In the genomic region with DNA sequence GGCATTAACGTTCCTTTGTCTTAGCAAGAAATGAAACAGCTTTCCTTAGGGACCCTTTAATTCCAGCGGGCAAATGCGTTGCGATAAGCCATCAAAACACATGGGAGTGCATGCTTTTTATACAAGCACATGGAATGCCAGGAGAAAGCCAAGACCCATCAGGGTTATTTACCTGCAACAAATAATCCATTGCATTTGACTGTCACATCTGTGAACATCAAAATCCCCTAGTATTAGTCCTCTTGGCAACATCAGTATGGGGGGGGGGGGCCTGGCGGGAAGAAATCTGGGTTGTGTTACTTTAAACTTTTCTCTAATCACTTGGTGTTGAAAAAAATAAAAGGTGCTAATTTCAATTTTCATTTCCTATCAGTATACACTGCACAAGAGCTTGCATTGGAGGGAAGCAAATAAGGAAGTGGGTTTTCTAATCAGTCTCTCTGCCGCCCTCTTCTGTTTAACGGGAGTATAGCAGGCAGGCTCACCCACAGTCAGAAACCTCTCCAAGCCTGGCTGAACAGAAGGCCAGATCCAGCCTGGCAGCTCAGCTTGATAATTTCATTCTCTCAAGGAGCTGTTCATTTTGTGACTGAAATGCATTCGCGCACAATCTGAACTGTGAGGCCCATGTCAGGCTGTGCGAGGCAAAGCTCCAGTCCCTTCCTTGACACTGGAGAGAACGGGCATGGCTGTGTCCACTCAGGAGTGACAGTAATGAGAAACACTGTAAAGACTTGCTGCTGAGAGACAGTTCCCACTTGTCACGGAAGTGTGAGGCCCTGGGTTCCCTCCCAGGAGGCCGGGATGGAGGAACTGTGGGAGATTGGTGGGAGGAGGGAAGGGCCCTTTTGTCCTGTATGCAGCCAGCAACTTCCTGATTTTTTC, we compare ENCODE assay signal across 8 mouse cellular contexts.
DNase-seq lines count a peak whose midpoint lies in the region; ATAC-seq and TF ChIP-seq lines count a peak whose summit lies in the region.

No protein-coding gene starts in this region.

- 35% methylated on average over 13 of the region's 13 CpGs for WGBS in heart, embryonic 13.5 days
- WGBS in kidney, postnatal 0 days: 27% methylated on average over 13 of the region's 13 CpGs
- 46% methylated on average over 13 of the region's 13 CpGs for WGBS in liver, embryonic 13.5 days (ENCODE audit: insufficient replicate concordance)
- 25% methylated on average over 13 of the region's 13 CpGs for WGBS in neural tube, embryonic 13.5 days

- peak; percentile 94 for TF ChIP-seq CTCF in E14TG2a.4 (conservative IDR thresholded peaks at IDR 0.05; ENCODE audit: low read length)
- TF ChIP-seq CTCF in brain, embryonic 14.5 days (IDR thresholded peaks at IDR 0.05; ENCODE audit: borderline replicate concordance, extremely low read depth, insufficient read depth, insufficient read length): peak; percentile 90
- TF ChIP-seq CTCF in kidney, postnatal 0 days (IDR thresholded peaks at IDR 0.05; ENCODE audit: low read depth): peak; percentile 88
- TF ChIP-seq CTCF in testis, adult 2 months (IDR thresholded peaks at IDR 0.05; ENCODE audit: control insufficient read depth, insufficient read depth, insufficient replicate concordance, low read depth, low read length): peak; percentile 67; the same call in 1 of the 2 replicates

- H3K9me3 ChIP-seq in E14TG2a.4 (ENCODE audit: low read length): peaks cover 4% of the 10 kb centered on the region; the same call in 1 of the 2 replicates
- no peaks in the 10 kb centered on the region for H3K9me3 ChIP-seq in heart, embryonic 13.5 days
- no peaks in the 10 kb centered on the region for H3K9me3 ChIP-seq in kidney, postnatal 0 days (replicated peaks; ENCODE audit: low read length)
- H3K9me3 ChIP-seq in liver, embryonic 13.5 days (replicated peaks): no peaks in the 10 kb centered on the region
- H3K9me3 ChIP-seq in neural tube, embryonic 13.5 days: no peaks in the 10 kb centered on the region

- H3K27ac ChIP-seq in heart, embryonic 13.5 days (replicated peaks): peak overlapping the region; percentile 53
- H3K27ac ChIP-seq in kidney, postnatal 0 days: no peak overlapping the region
- H3K27ac ChIP-seq in liver, embryonic 13.5 days: no peak overlapping the region
- H3K27ac ChIP-seq in neural tube, embryonic 13.5 days (replicated peaks): peak overlapping the region; percentile 81
- no peak overlapping the region for H3K27ac ChIP-seq in testis, adult 2 months (ENCODE audit: control insufficient read depth, insufficient read depth, low read depth, low read length)

- H3K4me3 ChIP-seq in E14TG2a.4 (replicated peaks; ENCODE audit: low read length): no peak overlapping the region
- no peak overlapping the region for H3K4me3 ChIP-seq in heart, embryonic 13.5 days
- H3K4me3 ChIP-seq in kidney, postnatal 0 days (replicated peaks; ENCODE audit: low read depth, low read length): no peak overlapping the region
- H3K4me3 ChIP-seq in liver, embryonic 13.5 days (replicated peaks): no peak overlapping the region
- no peak overlapping the region for H3K4me3 ChIP-seq in neural tube, embryonic 13.5 days
- no peak overlapping the region for H3K4me3 ChIP-seq in testis, adult 2 months (ENCODE audit: control insufficient read depth, low read depth, low read length)

- H3K4me2 ChIP-seq in heart, embryonic 13.5 days: no peak overlapping the region
- no peak overlapping the region for H3K4me2 ChIP-seq in kidney, postnatal 0 days (ENCODE audit: low read length)
- H3K4me2 ChIP-seq in liver, embryonic 13.5 days: no peak overlapping the region
- no peak overlapping the region for H3K4me2 ChIP-seq in neural tube, embryonic 13.5 days

- no peaks in the 10 kb centered on the region for H3K27me3 ChIP-seq in E14TG2a.4 (ENCODE audit: insufficient read depth, low read length)
- H3K27me3 ChIP-seq in heart, embryonic 13.5 days (replicated peaks): no peaks in the 10 kb centered on the region
- H3K27me3 ChIP-seq in kidney, postnatal 0 days (ENCODE audit: insufficient read depth, low read length): no peaks in the 10 kb centered on the region
- no peaks in the 10 kb centered on the region for H3K27me3 ChIP-seq in liver, embryonic 13.5 days
- H3K27me3 ChIP-seq in neural tube, embryonic 13.5 days: no peaks in the 10 kb centered on the region
- H3K27me3 ChIP-seq in testis, adult 2 months (ENCODE audit: control insufficient read depth, insufficient read depth, low read length): no peaks in the 10 kb centered on the region

- peak; percentile 39; the same call in 1 of the 2 replicates for ATAC-seq in erythroid progenitor cell, adult 5-6 weeks (replicated peaks; ENCODE audit: low FRiP score, poor library complexity, severe bottlenecking)
- ATAC-seq in heart, embryonic 13.5 days (ENCODE audit: extremely low read depth, insufficient number of reproducible peaks, low FRiP score, low TSS enrichment): no peak
- peak; percentile 44 for ATAC-seq in kidney, postnatal 0 days (replicated peaks; ENCODE audit: low FRiP score, low read depth)
- ATAC-seq in liver, embryonic 13.5 days (ENCODE audit: low read depth): no peak
- ATAC-seq in neural tube, embryonic 13.5 days (ENCODE audit: low read depth): peak; percentile 76

- DNase-seq in brain, embryonic 14.5 days (ENCODE audit: low read depth): peak; percentile 94
- DNase-seq in kidney, postnatal 0 days (ENCODE audit: low spot score): peak; percentile 91
- DNase-seq in liver, embryonic 13.5 days: peak; percentile 42

- H3K36me3 ChIP-seq in E14TG2a.4 (ENCODE audit: insufficient read depth, low read length): no peaks in the 10 kb centered on the region
- no peaks in the 10 kb centered on the region for H3K36me3 ChIP-seq in heart, embryonic 13.5 days
- H3K36me3 ChIP-seq in kidney, postnatal 0 days (ENCODE audit: insufficient read depth, low read length): no peaks in the 10 kb centered on the region
- H3K36me3 ChIP-seq in liver, embryonic 13.5 days: no peaks in the 10 kb centered on the region
- H3K36me3 ChIP-seq in neural tube, embryonic 13.5 days: no peaks in the 10 kb centered on the region
- no peaks in the 10 kb centered on the region for H3K36me3 ChIP-seq in testis, adult 2 months (ENCODE audit: control insufficient read depth, insufficient read depth, low read length)

- H3K9ac ChIP-seq in heart, embryonic 13.5 days: peak overlapping the region; percentile 58; the same call in 1 of the 2 replicates
- no peak overlapping the region for H3K9ac ChIP-seq in kidney, postnatal 0 days (ENCODE audit: low read depth, low read length)
- no peak overlapping the region for H3K9ac ChIP-seq in liver, embryonic 13.5 days
- H3K9ac ChIP-seq in neural tube, embryonic 13.5 days: peak overlapping the region; percentile 45; the same call in 1 of the 2 replicates

- H3K4me1 ChIP-seq in E14TG2a.4 (replicated peaks; ENCODE audit: low read depth, low read length): peaks cover 34% of the 10 kb centered on the region
- peaks cover 12% of the 10 kb centered on the region for H3K4me1 ChIP-seq in heart, embryonic 13.5 days
- no peaks in the 10 kb centered on the region for H3K4me1 ChIP-seq in kidney, postnatal 0 days (replicated peaks; ENCODE audit: insufficient read depth, low read length)
- no peaks in the 10 kb centered on the region for H3K4me1 ChIP-seq in liver, embryonic 13.5 days (replicated peaks)
- H3K4me1 ChIP-seq in neural tube, embryonic 13.5 days (replicated peaks): peaks cover 22% of the 10 kb centered on the region
- no peaks in the 10 kb centered on the region for H3K4me1 ChIP-seq in testis, adult 2 months (ENCODE audit: control insufficient read depth, insufficient read depth, low read length)

- no peak for TF ChIP-seq POLR2A in brain, embryonic 14.5 days (IDR thresholded peaks at IDR 0.05; ENCODE audit: borderline replicate concordance, extremely low read depth, insufficient read depth, insufficient read length, poor library complexity, severe bottlenecking)
- TF ChIP-seq POLR2A in testis, adult 2 months (IDR thresholded peaks at IDR 0.05; ENCODE audit: control insufficient read depth, low read depth, low read length): no peak

Comparison
In these comparisons a context has a peak if more than half of its experiments do, and no peak if none do; other contexts are left out.
1. DNase-seq: peak in every context shown above with its lines; median percentile 94 in brain, embryonic 14.5 days; 91 in kidney, postnatal 0 days; 42 in liver, embryonic 13.5 days.
2. ATAC-seq: peak in erythroid progenitor cell, adult 5-6 weeks (single experiment), kidney, postnatal 0 days (single experiment) and neural tube, embryonic 13.5 days (single experiment); none in heart, embryonic 13.5 days (single experiment) and liver, embryonic 13.5 days (single experiment).
3. H3K27ac ChIP-seq: peak in heart, embryonic 13.5 days (single experiment) and neural tube, embryonic 13.5 days (single experiment); none in kidney, postnatal 0 days (single experiment), liver, embryonic 13.5 days (single experiment) and testis, adult 2 months (single experiment).
4. H3K9ac ChIP-seq: peak in heart, embryonic 13.5 days (single experiment) and neural tube, embryonic 13.5 days (single experiment); none in kidney, postnatal 0 days (single experiment) and liver, embryonic 13.5 days (single experiment).
5. Peak in every context shown above with its lines, with median percentiles within 50 percentile points of each other: CTCF ChIP-seq.